Mouse (Mus musculus): ENCODE measurements around the gene Ccdc183.

DNA sequence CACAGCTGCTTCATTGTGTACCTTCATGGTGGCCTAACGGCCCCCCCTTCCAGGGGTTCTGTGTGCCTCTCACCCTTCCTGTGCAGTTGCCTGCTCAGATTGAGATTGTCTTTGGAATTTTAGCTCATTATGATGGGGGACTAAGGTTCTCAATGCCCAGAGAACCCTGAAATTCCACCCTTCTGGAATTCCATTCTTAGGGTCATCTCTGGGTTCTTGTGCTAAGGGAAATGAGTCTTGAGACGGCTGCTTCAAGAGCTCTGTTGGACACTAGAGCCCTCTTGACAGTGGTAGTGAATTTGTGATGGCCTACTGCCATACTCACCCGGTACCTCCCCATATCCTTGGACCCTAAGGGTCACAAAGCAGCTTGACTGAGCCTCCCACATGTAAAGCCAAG lies at the start of gene Ccdc183:
- TF ChIP-seq CTCF (IDR thresholded peaks at IDR 0.05; ENCODE audit: low read depth) (no peak), EP300 (IDR thresholded peaks at IDR 0.05; ENCODE audit: low read depth) (no peak)

Data from liver, embryonic 14.5 days (tissue).